Mouse (Mus musculus) yolk sac, embryonic 10.5 days (tissue): Measurements from ENCODE around the gene Gm20388.
A peak's percentile ranks its signal among the peaks of the same experiment; 100 is the strongest.

Experiments
- DNase-seq: peaks from one replicate; pipeline ENCODE4 v3.0.0-alpha.2; 2017; ENCODE audit warnings: low spot score

The Gm20388 gene

DNA sequence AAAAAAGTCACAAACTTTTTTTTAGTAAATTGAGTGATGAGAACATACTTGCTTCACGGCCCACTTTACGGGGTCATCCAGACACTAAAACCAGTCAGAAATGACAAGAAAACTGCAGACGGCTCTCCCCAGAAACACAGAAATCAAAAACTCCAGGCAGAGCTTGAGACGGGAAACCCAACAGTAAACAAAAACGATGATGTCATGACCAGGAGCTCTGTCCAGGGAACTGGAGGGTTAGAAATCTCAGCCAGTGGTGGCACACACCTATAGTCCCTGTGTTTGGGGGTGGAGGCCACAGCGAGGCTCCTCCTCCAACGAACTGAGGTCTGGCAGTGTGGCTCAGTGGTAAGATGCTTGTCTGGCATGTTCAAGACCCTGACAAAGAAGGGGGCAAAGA is 1291.0 kb downstream of the Gm20388 start:
- no peak for DNase-seq

DNA sequence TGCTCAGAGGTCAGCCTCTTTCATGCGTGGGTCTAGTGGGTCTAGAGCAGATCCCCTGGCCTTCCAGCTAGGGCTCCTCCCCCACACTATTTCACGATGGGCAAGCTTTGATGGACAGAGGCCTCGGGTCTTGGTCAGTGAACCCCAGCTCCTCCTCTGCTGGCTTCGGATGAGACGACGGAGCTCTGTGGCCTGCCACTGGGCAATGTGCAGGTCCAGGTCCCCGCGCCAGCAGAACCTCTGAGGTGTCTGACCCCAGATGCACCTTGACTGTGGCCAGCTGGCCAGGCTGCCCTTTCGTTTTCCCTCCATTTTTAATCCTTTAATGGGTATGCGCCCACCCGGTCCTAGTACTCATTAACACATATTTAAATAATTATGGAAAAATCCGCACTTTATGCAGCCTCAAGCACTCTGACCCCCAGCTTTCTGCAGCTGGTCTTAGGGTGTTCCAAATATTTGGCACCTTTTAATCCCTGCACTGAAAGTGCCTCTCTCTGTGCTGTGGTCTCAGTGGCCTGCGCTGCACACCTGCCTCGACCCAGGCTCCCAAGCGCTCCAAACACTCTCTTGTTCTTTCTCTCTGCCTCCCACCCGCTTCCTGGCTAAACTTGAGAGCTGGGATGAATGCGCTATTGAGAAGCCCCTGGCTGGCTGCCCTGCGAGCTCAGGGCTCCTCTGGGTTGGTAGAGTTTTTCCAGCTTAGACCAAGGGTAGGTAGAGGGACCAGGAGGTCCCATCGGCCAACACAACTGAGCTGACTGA is 1293.2 kb downstream of the Gm20388 start:
- DNase-seq = no peak

DNA sequence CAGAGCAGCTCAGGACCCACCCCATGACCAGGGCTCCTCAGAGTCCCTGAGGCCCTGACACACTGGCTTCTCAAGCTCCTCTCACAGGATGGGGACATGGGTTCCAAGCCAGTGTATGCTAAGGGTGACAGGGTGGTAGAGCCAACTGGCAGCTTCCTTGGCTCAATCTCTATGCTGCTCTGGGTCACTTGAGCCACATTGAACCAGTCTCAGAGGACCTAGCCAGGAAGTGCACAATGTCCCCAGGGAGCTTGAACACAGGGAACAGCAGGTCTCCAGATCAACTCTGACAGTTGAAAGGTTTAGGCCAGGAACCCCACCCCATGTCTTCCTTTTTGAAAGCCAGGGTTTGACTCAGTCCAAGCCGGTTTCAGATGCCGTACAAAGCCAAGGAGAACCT is 1296.5 kb downstream of the Gm20388 start:
- DNase-seq = no peak

DNA sequence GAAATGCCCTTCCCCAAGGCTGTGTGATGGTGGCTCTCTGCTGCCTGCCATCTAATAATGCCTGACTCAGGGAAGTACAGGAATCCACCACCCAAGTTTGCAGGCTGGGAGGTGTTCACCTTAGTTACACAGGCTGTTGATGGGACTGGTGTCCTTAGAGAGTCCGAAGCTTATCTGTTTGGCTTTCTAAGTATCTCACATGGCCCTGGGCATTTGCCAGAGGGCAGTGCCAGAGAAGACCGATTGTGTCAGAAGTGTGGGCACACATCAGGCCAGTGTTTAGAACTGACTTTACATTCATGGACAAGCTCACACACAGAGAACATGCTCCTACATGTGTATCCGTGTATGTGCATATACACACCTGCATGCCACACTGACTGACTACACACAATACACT is 1300.0 kb downstream of the Gm20388 start:
- no peak for DNase-seq

DNA sequence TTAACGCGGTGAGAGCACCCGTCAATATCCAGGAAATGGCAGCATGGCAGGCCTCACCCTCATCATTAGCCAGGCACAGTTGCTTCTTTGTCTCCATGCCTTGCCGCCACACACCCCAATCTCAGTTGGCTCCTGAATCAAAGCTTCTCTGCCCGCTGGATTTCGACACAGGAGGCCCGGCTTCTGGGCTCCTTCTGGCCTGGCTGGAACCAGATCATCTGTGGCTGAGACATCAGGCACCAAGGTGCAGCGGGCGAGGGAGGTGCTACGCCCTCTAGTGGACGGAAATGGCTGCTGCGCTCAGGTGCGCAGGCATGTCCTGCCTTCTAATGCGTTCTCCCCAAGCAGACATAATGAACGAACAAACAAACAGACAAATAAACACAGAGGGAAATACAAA is 1302.6 kb downstream of the Gm20388 start:
- DNase-seq = no peak

DNA sequence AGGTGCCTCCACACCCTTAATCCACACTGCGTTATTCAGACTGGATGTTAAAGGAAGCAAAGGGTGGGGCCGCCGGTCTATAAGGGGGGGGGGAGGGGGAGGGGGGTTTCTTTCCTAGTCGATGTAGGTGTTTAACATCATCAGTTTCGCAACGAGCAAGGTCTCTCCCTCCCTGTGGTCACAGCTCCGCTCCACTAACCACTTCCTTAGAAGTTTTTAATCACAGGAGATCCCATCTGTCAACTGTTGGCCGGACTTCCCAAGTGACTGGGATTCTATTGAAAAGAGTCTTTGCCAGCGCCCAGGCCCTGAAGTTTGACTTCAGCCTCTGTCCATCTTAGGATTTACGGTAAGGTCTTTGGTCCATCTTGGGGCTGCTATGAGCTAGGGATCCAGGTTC is 1303.0 kb downstream of the Gm20388 start:
- DNase-seq = no peak

DNA sequence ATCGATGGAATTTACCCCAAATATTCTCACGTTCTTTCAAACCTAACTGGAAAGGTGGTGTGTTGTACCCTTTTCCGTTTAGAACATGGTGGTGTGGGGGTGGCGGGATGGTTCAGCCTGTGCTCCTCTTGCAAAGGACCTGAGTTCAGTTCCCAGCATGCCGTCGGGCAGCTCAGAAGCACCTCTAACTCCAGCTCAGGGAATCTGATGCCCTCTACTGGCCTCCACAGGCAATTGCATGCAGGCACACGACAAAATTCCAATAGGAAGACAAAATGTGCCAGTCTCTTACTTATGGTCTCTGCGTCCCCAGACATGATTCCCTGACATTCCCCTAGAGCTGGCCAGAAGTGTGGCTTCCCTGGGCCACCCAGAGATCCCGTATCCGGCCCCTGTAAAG is 1304.3 kb downstream of the Gm20388 start:
- no peak for DNase-seq

DNA sequence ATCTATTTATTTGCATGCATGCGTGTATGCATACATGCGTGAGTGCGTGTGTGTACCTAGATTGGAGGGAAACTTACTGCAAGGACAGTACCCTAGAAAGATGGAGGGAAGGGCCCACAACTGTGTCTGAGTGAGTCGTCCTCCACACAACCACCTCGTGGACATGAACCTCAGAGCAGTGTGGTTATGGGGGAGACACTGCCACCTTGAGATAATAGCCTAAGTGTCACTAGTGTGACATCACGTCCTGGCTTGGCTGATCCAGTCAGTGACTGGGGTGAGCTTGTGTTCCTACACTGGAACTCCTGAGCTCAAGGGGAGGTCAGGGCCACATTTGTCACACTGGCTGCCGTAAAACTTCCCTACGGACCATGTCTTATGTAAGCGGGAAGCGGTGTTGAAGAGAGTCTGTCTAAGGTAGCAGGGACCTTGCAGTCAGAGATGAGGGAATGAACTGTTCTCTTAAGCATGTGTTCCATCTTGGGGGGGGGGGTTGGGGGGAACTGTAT is 1305.9 kb downstream of the Gm20388 start:
- no peak for DNase-seq

DNA sequence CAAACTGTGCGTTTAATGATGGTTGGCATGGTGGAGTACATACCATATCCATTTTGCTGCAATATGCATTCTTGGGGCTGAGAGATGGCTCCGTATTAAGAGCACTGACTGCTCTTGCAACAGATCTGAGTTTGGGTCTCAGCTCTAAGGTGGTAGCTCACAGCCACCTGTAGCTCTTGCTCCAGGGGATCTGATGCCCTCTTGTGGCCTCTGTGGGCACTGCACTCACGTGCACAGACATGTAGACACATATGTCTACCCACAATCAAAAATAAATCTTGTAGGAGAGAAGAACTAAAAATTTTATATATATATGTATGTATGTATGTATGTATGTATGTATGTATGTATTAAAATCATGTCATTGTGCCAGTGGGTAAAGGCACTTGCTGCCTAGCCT is 1307.8 kb downstream of the Gm20388 start:
- no peak for DNase-seq

DNA sequence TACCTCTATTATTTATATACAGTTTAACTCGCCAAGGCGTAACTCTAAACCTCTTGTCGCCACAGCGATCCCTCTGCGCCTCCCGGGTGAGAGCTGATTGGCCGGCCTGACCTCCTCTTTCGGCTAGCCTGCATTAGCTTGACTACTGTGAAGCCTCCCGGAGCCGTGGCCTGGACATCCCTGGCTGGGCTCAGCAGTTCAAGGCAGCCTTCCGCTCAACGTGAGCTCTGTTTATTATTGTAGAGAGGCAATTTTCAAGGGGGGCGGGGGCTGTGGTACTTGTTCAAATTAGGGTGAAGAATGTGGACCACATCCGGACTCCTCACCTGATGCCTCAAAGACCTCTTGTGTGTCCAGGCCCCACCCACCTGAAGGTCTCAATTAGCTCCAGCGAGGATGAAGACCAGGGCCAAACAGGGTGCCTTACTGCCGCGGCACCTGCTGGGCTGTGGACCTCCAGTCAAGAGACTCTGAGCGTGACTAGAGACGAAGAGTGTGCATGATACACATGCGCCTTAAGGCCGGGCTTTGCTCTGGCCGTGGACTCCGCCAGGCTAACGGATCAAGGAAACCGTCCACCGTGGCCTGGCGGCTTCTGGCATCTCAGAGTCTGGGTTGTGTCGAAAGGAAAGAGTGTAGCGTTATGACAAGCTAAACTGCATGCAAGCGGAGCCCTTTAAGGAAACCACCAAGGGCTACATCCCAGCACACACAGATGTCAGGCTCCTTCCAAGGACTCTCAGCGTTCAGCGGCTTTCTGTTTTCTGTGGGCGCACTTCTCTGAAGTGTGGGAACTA is 1309.7 kb downstream of the Gm20388 start:
- peak; percentile 28 for DNase-seq

DNA sequence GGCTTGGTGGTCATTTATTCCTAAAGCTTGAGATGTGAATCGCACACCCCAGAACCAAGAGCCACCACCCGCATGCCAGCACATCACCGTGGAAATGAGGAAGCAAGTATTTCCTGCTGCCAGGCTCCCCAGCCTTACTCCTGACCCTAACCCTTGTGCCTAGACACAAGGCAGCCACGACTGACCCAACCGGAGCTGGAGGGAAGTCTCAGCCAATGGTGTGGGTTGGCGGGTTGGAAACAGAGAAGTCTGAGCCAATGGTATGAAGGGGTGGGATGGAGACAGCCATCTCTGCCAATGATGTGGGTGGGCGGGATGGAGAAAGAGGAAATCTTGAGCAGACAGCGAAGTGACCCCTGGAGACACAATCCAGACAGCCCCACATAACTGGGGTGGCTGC is 1314.1 kb downstream of the Gm20388 start:
- DNase-seq = no peak

DNA sequence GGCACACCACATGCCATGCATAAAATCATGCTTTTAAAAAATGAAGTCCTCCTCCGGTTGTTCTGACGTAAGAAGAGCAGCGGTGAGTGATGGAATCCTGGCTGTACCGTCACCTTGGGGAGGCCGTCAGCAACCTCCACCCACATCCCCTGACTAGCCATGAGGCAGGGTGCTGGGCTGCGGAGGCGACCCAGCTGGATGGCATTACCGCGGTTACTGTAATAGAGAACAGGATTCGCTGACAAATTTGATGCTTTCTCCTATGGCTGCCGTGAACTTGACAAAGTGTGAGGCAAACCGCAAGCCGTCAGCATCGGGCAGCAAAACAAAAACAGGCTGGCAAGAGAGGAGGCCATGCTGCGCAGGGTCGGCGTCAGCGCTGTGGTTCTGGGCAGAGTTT is 1317.1 kb downstream of the Gm20388 start:
- DNase-seq = no peak

DNA sequence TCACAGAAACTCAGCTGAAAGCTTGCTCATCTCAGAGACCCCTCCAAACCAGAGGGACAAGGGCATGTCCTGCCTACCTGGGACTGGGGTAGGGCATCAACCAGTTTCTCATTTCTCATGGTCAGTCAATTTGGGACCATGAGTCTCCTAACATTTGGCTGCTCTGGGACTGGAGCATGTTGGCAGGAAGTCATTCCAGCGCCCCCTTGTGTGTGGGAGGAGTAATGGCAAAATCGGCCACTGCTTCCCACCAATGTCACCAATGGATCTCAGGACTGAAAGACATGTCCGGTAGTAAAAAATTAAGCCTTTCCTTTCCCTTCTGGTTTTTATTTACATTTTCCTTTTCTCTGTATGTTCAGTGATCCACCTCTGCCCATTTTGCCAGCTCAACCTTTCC is 1318.3 kb downstream of the Gm20388 start:
- DNase-seq = no peak

DNA sequence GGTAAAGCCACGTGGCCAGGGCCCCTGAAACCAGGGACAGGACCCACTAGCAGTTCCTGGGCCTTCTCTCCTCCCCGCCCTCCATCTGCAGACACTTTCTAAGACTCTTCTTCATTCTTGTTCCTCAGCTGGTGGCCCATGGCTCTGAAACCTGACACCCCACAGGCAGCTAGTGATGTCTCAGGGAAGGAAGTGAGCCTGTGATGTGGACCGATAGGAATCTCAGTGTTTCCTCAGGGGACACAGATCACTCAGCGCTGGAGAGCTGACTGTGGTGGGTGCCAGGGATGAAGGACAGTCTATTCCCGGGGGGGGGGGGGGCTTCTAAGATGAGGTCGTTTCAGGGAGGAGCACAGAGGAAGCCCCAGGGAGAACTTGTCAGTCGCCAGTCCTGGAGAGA is 1318.9 kb downstream of the Gm20388 start:
- DNase-seq = no peak

DNA sequence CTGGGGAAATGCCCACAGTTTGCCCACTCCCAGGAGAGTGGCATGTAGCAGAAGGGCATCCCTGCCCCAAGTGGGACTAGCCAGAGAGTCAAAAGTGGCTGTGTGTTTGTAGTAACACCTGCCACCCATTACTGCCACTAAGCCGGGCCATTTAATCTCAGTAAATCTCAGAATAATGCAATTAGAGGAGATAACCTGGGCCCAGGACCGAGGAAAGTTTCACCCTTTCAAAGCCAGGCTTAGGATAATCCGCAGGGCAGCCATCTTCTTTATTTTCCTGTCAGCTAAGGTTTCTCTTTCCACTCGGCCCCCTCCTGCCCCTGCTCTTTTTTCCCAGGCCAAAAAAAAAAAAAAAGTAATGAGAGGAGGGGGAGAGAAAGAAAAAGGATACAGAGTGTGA is 1322.6 kb downstream of the Gm20388 start:
- DNase-seq = no peak

DNA sequence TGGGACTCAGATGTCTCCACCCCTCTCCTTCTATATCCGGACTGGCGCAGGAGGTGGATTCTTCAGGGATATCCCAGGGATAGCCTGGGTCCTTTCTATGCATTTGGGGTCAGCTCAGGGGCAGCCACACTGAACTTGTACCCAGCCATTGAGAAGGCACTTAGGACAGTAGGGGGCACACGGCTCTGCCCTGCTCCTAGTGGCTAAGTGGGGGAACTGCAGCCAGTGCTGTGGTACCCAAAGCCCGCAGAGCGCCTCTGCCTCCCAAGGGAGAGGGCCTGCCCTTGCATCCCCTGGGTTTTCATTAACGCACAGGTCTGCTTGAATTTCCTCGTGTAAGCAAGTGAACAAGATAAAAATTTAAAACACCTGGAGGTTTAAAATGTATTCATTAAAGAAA is 1324.3 kb downstream of the Gm20388 start:
- no peak for DNase-seq

DNA sequence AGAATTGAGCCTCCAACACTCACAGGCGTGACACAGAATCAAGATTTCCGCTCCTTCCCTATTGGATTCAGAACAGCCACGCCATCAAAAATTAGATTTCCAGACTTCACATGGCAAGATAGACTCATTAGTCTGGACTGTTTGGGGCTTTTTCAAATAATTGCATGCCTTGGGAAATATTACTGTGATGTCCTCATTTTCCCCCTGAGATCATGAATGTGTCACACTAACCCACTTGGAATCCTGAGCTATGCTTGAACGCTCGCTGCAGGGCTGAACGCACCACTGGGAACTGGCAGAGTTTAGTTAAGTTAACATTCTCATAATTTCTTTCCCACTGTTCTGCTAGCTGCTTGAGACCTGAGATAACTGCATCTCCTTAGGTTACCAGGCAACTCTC is 1329.0 kb downstream of the Gm20388 start:
- DNase-seq = no peak

DNA sequence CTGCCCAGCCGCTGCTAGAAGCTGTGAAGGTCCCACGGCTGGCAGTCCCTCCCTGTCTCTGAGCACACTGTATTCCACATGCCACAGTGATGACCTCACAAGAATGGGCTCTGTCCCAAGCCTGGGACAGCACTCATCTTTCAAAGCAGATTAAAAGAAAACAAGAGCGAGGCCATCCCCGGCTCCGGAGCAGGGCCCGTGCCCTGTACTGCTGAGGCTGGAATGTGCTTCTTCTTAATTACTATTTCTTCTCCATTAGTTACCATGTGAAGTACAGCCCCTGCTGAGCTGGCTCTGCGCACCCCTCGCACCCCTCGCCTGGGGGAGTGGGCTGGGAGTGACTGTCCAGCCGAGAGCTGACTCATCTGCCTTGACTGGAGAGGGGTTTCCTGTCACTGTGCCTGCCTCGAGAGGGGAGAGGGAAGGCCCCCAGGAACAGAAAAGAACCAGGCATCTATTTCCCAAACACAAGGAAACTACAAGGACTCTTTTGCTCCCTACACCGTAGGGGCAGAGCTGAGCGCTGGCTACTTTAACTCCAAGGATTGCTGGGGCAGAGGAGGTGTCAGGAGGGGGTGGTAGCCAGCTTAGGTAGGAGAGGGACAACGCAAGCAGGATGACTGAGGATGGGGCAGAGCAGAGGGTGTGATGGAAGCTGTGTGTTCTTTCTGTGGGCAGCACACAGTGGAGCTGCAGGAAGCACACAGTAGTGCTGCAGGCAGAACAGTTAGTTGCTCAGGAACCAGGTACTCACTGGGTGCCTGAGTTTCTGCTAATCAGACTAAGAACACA is 1331.3 kb downstream of the Gm20388 start:
- no peak for DNase-seq

DNA sequence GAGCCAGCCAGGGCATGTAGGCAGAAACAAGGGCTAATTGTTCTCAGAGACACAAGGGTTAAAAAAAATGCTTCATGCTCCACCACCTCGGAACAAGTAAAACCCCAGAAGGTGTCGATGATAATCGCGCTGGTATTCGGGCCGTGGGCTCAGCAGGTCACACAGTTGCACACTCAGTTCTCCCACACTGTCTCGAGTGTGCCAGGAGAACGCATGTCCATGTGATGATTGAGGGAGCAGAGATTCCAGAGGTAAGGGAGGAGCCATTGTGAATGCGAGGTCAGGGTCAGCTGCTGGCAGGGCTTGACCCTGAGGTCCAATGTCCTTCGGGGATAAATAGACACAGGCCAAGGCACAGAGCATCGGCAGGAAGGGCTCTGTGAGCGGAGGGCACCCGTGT is 1332.0 kb downstream of the Gm20388 start:
- no peak for DNase-seq

DNA sequence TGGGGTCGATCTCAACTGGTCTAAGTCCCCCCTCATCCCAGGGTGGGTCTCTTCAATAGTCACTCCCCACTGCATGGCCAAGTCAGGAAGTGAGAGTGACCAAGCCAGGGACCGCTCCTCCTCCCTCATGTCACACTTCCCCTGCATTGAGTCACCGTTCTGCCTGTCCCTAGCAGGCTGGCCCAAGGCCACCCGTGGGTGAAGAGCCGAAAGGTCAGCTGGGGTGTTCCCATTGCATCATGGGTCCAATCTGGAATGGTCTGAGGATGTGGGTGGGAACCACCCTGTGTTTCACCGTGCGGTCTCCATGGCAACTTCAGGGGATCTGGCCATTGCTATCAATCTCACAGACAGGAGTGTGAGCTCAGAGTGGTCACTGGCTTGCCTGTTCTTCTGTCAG is 1338.2 kb downstream of the Gm20388 start:
- no peak for DNase-seq

DNA sequence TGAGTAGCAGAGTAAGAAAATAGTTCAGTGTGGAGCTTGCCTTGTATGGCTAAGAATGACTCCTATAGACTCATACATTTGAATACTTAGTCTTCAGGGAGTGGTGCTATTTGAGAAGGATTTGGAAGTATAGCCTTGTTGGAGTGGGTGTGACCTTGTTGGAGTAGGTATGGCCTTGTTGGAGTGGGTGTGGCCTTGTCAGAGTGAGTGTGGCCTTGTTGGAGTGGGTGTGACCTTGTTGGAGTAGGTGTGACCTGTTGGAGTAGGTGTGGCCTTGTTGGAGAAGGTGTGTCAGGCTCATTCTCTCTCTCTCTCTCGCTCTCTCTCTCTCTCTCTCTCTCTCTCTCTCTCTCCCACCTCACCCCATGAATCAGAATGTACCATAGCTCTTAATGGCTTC is 1338.8 kb downstream of the Gm20388 start:
- no peak for DNase-seq

DNA sequence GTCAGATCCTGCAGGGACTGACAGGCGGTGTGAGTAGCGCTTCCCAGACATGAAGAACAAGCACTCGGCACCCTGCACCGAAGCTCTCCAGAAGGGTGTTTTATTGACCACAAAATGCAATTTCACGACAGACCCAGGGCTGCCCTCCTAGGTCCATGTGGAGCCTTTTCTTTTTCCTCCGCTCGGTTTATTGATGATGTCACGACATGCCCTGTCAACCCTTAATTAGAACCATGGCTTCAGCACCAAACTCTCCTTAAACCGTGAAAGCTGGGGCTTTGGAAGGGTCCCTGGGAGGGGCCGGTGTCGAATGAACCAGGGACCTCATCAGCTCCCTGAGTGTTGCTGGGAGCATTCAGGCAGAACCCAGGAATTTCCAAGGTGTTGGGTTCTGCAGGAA is 1340.4 kb downstream of the Gm20388 start:
- no peak for DNase-seq
